Mouse (Mus musculus) cerebellum, adult 2 months (tissue): ENCODE data around the gene Mis18a.

Experiments
- CTCF ChIP-seq: fragments of 200-500 bp; IDR thresholded peaks from 2 replicates; pipeline ENCODE4 v1.5.1; 2011; ENCODE audit warnings: low read depth, mild to moderate bottlenecking, control low read depth, low read length, moderate library complexity, borderline replicate concordance; ENCODE audit not compliant: insufficient read depth
- POLR2A ChIP-seq: fragments of 200-500 bp; IDR thresholded peaks from 2 replicates; pipeline ENCODE4 v1.6.1; 2011; ENCODE audit warnings: low read length, control low read depth, borderline replicate concordance; ENCODE audit not compliant: insufficient read depth

DNA sequence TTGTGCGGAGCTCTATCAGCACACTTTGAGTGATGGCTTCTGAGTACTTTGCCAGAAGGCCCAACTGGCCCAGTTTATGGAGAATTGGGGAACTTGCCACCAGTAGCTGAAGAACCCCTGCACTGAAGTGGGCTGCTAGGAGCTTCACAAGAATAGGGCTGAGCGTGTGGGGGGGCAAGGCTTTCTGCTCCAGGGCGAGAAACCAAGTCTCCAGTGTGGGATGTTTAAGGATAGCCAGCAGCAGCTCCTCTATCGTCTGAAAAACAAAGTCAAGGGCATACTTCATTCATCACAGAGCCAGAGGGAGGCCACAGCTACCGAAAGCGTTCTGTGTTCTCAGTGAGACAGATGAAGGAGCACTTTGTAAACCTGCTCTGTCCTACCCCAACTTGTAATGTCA is 47.4 kb upstream of the Mis18a start:
- no peak for TF ChIP-seq CTCF
- TF ChIP-seq POLR2A = no peak
